Mouse (Mus musculus) adrenal gland, postnatal 25 days (tissue): Measurements from ENCODE around the gene Tgfa. TPM values are rescaled to one million over a fixed set of nuclear protein-coding genes. Genes with fewer than 3 reads are reported as not detected.
A peak's percentile ranks its signal among the peaks of the same experiment; 100 is the strongest.

Source experiments
- DNase-seq: peaks from one replicate; pipeline ENCODE4 v3.0.0; 2021; ENCODE audit warnings: mixed read lengths
- long read RNA-seq: library from polyadenylated mRNA; stranded (forward); transcript quantifications from one replicate; pipeline ENCODE4 v2.0.0, GENCODE M21; 2021
- total RNA-seq: library from RNA; stranded (reverse); gene quantifications from 2 replicates; pipeline ENCODE4 v1.2.3, GENCODE M21; 2021

Tgfa gene
- total RNA-seq = 16.8 and 22.4 TPM in 2 replicates
- long read RNA-seq, full-length matches to known transcripts = 3 of 12 reads
- long read RNA-seq, partial matches to known transcripts = 2 of 12 reads
- long read RNA-seq, other reads (novel, unspliced or antisense) = 7 of 12 reads

DNA sequence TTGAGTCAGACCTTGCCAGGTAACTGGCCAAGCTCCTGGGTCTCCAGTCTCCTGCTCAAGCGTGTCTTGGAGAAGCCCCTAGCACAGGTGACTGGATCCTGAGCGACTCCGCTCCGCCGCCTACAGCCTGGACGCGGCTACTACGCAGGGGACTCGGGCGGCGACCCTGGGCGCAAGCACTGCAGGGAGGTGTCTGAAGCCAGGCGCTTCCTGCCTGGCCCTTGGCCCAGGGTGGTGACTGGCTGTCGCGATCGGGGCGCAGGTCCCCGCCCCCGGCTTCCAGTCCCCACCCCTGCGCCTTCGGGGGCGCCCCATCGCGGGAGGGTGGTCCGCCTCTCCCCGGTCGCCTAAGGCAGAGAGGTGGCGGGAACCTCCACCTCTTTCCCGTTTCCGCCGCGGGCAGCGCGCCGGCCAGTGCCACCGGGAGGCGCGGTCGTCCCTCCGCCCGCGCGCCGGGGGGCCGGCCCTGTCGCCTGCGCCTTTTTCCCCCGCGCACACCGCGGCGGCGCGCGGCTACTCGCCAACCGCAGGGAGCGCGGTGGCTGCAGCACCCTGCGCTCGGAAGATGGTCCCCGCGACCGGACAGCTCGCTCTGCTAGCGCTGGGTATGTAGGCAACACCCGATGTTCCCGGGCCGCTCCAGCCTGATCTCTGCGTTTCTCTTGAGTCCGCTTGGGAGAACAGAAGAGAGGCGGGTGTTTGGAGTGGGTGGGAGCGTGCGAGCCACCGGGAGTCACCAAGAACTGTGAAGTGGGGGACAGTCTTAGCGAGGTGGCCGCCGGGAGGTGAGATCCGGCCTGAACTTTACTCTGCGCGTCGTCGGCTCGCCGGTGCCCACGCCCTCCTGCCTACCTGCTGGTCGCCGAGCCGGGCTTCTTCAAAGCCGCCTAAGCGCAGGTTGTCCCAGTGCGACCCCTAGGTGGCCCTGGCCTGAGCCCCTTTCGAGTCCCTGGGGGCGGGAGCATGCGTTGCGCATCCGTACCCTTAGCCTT lies at the start of gene Tgfa:
Gene Tgfa, plus strand, starts transcription at position 283 of the 992 bp plus-strand sequence.
- DNase-seq = peak; percentile 84

DNA sequence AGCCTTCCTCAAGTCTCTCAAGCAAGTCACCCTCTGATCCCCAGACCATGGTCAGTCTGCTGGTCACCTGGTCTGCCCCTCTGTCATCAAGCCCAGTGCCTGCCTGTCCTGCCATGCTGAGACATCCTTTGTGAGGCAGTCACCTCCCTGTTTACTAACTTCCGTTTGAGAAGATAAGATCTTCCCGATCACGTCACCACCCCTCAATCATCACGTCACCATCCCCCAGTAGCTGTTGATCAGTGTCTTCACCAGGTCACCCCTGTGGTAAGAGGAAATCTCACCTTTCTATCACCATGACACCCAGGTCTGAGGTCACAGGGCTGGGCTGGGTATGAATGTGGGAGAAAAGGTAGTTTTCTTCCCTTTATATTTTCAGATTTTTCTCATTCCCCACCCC lies 46.5 kb upstream of the Tgfa start:
- no peak for DNase-seq

DNA sequence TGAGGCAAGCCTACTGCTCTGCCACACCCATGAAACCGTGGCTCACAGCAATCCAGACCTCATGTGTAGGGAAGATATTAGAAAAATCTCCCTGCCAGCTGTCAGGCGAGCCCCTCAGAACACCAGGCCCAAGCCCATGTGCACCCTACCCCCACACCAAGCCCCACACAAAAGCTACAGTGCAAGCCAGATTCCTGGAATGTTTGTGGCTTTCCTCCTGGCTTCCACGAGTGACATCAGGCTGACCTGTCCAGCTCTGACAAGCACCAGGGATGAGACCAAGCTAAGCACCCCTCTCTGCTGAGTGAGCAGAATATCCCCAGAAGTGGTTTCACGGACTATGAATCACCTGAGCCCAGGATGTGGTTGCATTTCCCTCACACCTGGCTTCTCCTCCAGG lies 46.0 kb upstream of the Tgfa start:
- DNase-seq = no peak

DNA sequence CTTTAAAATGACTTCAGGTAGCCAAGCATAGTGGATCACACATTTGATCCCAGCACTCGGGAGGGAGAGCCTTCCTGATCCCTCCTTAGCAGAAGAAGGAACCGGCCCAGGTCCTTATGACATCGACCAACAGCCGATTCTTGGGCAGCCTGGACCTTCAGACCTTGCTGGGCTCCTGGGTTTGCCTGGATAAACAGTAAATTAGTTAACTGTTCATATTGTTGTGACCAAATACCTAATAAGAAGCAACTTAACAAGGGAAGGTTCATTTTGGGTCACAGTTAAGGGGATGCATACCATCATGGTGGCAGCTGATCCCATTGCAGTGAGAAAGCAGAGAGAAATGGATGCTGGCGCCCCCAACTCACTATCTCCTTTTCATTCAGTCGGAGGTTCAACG lies 42.3 kb upstream of the Tgfa start:
- no peak for DNase-seq

DNA sequence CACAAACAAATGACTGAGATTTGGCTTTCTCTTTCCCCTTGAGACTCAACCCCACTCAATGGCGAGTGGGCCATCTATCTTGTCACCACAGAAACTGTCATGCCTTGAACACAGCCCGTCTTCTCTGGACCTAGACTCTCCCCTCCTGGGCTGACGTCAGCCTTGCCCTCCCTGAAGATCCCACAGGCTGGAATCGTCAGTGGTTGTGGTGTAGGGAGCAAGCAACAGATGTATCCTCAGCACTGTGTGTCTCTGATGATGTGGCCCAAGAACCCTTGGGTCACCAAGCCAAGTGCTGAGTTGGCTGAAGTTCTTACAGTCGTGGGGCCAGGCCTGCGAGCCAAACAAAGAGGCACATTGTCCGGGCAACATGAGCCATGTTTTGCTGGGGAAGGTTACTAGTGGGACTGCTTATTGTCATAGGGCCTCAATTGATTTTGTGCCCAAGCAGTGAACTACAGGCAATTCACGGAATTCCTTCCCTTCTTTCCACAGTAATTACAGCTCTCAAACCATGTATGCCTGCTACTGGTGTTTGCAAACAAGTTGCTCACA lies 41.5 kb upstream of the Tgfa start:
- no peak for DNase-seq

DNA sequence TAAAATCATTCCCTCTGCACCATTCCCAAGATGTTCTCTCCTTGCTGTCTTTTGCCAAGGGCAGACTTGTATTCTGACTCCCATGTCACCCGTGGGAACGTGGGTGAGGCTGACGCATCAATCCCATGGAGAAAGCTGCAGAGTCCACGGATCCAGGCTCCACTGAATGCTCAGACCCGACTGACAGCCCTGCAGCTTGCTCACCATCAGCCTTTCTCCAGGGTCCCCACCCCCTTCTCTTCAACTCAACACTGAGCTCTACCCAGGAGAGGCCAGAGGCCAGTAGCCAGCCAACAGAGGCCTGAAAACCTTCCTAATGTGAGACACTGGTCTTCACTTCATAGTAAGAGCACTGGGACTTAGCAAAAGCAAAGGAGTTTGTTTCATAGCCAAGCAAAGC lies 41.0 kb upstream of the Tgfa start:
- no peak for DNase-seq

DNA sequence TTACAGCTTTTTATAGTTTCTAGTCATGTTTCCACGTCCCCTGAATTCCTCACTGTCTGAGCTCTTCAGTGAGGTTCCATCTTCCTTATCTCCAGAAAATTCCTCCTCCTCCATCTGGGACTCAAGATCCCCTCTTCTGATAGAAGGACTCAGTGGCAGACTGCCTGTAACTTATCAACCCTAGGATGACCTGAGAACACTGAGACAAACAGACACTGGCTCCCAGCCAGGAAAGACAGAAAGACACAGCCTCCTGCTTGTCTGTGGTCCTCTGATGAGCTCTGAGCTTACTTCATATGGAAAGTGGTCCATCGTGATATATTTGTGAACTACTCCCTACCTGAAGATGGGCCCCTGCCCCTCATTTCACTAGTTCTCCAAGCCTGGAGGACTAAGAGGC lies 40.5 kb upstream of the Tgfa start:
- DNase-seq = no peak

DNA sequence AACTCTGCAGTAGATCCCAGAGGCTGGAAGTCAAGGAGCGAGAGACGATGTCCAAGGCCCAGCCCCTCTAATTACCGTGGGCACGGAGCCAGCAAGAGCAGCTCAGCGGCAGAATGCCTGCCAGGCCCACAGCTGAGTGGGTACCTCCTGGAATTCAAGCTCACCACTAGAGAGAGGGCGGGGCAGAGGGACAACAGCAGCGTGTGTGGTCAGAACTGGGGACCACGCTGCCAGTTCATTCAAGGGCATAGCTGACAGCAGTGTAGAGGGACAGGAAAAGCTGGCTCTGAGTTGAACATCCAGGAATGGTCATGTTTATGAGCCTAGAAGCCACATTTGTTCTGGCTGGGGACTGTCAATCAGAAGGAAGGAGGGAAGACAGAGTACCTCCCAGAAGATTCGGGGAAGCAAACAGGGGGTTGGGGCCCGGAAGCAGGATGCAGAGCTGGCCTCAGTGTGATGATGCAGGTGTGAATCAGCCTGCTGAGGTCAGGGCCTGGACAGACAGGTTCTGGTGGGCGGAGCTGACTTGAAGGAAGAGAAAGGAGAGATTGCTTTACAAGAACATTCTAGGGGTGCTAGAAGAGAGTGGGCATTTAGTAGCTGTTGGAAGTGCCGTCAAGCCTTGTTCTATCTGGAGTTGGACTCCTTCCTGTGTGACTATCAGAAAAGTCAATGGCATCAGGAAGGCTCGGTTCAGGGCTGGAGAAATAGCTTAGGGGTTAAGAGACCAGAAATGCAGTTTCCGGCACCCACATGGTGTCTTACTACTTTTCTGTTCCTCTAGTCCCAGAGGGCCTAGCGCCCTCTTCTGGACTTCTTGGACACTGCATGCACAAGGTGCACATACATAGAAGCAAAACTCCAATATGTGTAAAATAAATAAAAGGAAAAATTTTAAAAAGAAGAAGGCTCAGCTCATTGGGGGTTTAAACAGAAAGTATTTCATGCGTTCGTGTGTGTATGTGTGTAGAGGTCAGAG lies 37.5 kb upstream of the Tgfa start:
- peak; percentile 53 for DNase-seq

DNA sequence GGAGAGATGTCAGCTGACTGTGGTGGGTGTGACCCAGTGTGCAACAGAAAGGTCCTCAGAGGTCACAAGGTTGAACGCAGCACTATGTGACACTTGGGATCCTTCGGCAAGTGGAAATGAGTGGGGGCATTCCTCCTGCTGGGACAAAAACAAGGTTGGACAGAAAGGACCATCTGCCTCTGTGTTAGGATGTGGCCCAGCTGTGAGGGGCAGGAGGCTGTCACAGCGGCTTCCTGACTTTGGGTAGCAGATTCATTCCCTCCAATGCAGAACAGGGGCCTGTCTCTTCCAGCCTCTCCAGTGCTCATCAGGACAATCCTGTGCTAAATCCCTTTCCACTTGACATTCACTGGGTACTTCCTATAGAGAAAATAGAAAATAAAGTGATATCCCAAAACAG lies 34.1 kb upstream of the Tgfa start:
- DNase-seq = no peak

DNA sequence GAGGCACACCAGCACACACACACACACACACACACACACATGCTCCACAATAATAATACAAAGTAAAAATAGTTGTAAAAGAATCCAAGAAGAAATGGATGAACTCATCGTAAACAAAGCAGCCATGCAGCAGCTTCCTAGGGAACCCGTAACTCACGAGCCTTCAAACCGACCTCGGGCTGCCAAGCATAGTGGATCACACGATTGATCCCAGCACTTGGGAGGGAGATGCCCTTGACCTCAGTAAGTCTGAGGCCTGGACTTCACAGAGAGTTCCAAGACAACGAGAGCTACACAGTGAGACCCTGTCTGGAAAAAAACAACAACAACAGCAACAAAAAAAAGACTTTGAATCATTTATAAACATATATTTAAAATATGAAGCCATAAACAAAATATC lies 33.4 kb upstream of the Tgfa start:
- DNase-seq = no peak

DNA sequence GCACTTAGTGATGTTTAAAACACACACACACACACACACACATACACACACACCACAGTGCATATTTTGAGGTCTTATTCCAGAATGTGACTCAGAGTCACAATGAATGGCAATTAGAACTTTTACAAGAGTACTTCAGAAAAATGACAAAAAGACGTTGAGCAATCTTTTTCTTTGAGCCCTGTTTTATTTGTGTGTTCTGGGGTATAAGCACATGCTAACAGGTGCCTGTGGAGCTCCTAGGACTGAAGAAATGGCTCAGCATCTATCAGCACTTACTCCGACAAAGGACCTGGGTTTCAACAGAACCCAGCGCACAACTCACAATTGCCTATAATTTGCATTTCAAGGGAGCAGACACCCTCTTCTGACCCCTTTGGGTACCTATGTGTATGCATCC lies 31.0 kb upstream of the Tgfa start:
- no peak for DNase-seq

DNA sequence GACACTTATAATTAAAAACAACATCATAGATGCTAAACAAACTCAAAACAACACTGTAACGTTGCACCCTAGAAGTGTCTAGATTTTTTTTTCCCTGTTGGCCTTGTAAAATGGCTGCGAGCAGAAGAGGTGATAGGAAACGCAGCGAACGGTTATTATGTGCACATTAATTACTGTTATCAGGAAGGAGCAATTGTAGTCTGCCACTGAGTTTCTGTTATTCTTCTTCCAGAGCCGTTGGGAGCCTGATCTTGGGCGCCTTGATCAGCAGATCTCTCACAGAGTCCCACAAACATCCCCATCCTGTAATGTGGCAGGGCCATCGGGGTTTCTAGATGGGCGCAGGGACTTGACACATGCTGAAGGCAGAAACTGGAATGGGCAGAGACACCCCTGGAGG lies 28.6 kb upstream of the Tgfa start:
- DNase-seq = no peak

DNA sequence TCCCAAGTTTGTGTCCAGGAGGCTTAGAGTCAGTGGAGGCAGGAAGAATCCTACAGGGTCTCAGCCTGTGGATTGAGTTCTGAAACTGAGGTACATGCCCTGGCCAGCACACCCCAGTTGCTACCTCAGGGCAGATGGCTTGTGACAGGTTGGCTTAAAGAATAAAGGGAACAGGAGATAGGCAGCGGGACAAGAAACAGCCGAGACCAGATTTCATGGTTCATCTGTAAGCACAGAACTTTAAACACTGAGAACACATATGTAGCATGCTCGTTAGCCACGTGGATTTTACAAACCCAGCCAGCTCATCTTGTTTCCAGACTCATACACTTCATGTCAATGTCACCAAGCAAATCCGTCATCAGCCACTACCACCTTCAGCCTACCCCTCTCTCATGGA lies 27.2 kb upstream of the Tgfa start:
- no peak for DNase-seq

DNA sequence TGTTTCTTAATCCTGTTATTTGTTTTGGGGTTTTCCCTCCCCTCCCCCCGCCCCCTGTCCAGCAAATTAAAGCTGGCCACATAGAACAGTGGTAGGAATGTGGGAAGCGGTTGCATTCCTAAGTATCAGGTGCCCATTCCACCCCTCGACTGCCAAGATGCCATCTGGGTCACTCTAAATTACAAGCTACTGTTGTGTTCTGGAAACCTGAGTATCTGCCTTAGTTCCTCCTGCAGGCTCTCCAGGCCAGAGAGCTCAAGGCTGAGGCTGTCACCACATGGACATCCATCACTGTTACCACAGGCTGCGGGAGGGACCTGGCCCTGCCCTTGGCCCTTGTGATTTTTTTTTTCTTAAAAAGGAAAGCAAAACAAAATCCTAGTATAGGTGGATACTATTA lies 25.9 kb upstream of the Tgfa start:
- peak; percentile 54 for DNase-seq

DNA sequence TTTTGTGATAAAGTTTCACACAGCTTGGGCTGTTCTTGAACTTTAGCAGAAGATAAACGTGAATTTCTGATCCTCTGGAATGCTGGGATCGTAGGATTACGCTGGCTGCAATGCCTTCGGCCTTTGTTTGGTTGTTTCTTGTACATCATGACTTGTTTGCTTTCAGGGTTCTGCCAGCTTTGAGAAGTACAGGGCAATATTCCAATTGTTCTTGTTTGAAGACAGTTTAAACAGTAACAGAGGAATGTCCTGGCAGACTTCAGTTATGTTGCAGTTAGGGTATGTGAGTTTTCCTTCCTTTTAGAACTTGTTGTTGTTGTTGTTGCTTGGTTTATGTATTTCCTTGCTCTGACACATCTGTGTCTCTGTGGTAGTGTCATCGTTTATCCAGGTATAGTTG lies 18.8 kb upstream of the Tgfa start:
- no peak for DNase-seq

DNA sequence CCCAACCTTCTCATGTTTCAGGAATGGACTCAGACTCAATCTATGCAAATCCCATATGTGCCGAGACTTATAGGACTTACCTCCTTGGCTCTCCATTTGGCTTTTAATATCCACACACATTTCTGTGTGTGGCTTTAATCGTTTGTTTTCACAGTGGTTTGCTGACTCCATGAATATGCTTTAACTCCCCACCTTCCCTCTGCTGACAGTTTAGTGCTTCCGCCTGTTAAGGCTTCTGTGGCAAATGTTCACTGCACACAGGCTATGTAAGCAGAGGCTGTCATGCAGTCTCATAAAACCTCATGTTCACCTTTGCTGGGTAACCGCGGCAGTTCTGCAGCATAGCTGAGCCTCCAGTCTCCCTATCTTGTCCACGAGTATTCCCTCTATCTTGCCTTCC lies 18.3 kb upstream of the Tgfa start:
- DNase-seq = no peak

DNA sequence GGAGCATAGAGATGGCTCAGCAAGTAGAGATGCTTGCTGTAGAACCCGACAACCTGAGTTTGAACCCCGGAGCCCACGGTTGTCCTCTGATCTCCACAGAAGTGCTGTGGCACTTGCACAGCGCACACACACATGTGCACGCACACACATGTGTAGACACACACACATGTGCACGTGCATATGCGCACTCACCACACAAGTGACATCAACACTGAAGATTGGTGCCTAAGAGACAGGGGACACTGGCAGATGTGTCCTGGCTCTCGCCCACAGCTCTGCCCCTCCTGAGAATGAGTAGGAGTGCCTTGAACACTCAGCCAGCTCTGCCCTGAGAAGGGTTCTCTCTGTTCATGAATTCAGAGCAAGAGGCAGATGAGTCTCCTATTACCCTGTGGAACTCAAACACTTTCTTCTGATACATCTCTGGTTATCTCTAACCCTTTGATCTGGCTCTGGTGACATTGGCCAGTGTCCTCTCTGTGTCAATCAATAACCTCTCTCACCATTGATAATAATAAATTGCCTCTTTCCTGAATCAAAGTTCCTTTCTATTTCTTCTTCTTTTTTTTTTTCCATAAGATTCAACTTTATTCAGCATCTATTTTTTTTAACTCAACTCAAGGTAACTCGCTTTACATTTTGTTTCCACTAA lies 17.6 kb upstream of the Tgfa start:
- no peak for DNase-seq

DNA sequence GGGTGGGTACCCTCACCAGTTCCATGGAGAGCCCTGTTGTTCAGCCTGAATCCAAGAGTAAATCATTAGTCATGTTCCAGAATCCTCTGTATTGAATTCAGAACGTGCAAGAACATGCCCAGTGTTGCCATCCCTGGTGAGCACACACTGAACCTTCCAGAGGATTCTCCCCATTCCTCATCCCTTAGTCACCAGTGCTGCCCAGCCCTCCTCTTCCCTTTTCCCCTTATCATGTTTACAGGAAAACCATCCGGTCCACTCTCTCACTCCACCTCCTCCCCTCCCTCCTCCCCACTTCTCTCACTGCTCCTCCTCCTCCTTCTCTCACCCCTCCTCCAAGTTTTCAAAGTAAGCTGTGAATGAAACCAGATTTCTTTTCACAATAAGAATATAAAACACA lies 14.4 kb upstream of the Tgfa start:
- DNase-seq = no peak

DNA sequence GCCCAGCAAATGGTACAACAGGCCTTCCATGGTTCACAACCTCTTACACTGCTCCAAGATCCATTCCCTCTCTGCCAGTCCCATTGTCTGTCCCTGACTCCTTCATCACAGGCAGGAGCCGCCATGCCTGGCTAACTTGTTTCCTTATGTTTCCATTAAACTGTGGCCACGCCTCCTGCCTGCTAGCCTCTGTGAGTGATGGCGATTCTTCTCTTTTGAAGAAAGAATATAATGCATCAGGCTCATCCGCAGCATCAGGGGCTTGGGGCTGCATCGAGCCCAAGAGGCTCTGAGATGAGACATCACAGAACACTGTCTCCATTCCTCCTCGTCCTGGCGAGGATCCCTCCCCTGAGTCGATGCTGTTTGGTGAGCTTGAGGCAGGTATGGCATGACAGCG lies 13.0 kb upstream of the Tgfa start:
- DNase-seq = no peak

DNA sequence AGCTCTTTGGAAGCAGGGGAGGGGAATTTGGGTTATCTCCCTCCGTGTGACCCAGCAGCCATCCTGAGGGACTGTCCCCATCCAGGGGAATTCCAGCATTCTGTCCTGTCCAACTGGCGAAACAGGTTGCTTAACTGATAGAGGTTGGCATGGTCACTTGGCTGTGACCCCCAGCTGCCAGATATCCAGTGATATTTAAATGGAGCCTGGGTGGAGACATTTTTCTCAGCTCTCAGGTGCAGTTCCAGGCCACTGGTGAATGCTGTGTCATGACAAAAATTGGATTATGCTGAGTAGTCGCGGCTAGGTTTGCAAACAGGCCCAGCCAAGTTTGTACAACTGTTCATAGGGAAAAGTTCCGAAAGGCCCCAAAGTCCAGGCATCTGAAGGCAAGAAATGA lies 12.4 kb upstream of the Tgfa start:
- no peak for DNase-seq

DNA sequence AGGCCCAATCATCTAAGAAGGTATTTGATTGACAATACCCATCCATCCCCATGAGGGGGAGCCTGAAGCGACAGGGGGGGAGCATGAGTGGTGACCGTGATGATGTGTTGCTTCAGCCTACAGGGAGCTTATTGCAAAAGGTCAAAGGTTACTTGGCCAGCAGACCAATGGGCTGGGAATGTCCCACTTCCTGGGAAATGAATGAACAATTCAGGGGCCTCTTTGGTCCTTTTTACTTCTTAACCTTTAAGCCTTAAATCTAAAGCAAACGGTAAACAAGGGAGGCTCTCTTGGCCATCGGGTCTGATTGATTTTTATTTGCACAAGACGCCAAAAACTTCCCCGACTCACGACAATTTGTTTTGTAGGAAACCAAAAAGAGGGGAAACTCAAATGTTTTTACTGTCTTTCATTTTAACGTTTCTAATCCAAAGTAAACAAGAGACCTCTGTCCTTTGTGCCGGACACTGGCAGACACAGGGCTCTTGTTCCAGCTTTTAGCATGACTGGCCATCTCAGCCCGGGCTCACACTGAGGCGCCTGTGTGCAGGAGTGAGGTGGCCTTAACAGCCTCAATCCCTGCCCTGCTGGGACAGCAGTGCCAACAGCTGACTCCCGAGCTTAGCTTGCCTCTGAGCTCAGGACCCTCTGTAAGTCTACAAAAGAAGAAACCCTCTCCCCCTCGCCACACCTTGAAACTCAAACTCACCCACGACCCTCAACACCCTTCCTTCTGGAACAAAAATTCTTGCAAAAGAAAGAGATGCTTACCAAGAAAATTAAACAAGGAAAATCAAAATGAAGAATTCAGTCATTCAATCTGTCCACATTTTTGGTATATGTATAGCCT lies 8.7 kb upstream of the Tgfa start:
- DNase-seq = no peak
